Mouse (Mus musculus) hindbrain, embryonic 12.5 days (tissue): Measurements from ENCODE around the gene Mylpf. TPM values are rescaled to one million over a fixed set of nuclear protein-coding genes. Genes with fewer than 3 reads are reported as not detected.

ENCODE experiments used
- ATAC-seq: fragments of 200-750 bp; cut with Nextera tagmentation; 2 replicates; pipeline ENCODE4 v1.8.0; 2017; ENCODE audit warnings: moderate TSS enrichment; ENCODE audit not compliant: low FRiP score
- H3K27ac ChIP-seq: fragments of 300-500 bp; sonication (generic); 2 replicates; pipeline ENCODE4 v1.5.1; 2016; ENCODE audit warnings: mild to moderate bottlenecking
- H3K27me3 ChIP-seq: fragments of 300-500 bp; sonication (generic); 2 replicates; pipeline ENCODE4 v1.6.1; 2016; ENCODE audit warnings: mild to moderate bottlenecking
- H3K36me3 ChIP-seq: fragments of 300-500 bp; sonication (generic); 2 replicates; pipeline ENCODE4 v1.6.1; 2016; ENCODE audit warnings: mild to moderate bottlenecking
- H3K4me1 ChIP-seq: fragments of 300-500 bp; sonication (generic); 2 replicates; pipeline ENCODE4 v1.6.1; 2016
- H3K4me2 ChIP-seq: fragments of 300-500 bp; sonication (generic); replicated peaks from 2 replicates; pipeline ENCODE4 v1.6.1; 2016; ENCODE audit warnings: mild to moderate bottlenecking
- H3K4me3 ChIP-seq: fragments of 300-500 bp; sonication (generic); 2 replicates; pipeline ENCODE4 v1.5.1; 2016; ENCODE audit warnings: mild to moderate bottlenecking
- H3K9ac ChIP-seq: fragments of 300-500 bp; sonication (generic); 2 replicates; pipeline ENCODE4 v1.6.1; 2016; ENCODE audit warnings: mild to moderate bottlenecking, moderate library complexity
- H3K9me3 ChIP-seq: fragments of 300-500 bp; sonication (generic); replicated peaks from 2 replicates; pipeline ENCODE4 v1.6.1; 2016; ENCODE audit warnings: mild to moderate bottlenecking
- WGBS: fragments of 180-500 bp; shearing (Covaris S2); methylation state at CpG from one replicate; pipeline ENCODE4 v1.1.7; 2016; 5-methylcytosine and 5-hydroxymethylcytosine counted together
- polyA plus RNA-seq: library from polyadenylated mRNA; unstranded; fragments of >200 nt; fragmentation: Nextera tagmentation; extraction: Ambion mirVana; gene quantifications from 2 replicates; pipeline ENCODE4 v1.2.1, GENCODE M21; 2016

Mylpf gene
- polyA plus RNA-seq, 1 experiment from 2014 or later = 19.5 TPM

GRCm38 (mm10) chr7:127255965-127256364, 47.3 kb downstream of the Mylpf start:
- Histone ChIP-seq H3K36me3 (peaks cover 13% of the 10 kb centered on the region), H3K9me3 (no peaks in the 10 kb centered on the region), H3K4me2 (no peak overlapping the region), H3K4me3 (no peak overlapping the region), H3K4me1 (peaks cover 25% of the 10 kb centered on the region), H3K27ac (no peak overlapping the region), H3K27me3 (no peaks in the 10 kb centered on the region), H3K9ac (no peak overlapping the region)
- ATAC-seq = no peak
- 95% methylated on average over 2 of the region's 2 CpGs for WGBS

- no peak overlapping the region for H3K4me2 ChIP-seq
- no peak for ATAC-seq
These were observed 47.8 kb downstream of the Mylpf start for GRCm38 (mm10) chr7:127256518-127256917.

GRCm38 (mm10) chr7:127259186-127259905, 50.7 kb downstream of the Mylpf start:
- Histone ChIP-seq H3K27me3 (no peaks in the 10 kb centered on the region), H3K9me3 (no peaks in the 10 kb centered on the region), H3K36me3 (peaks cover 13% of the 10 kb centered on the region), H3K4me1 (peaks cover 26% of the 10 kb centered on the region), H3K27ac (no peak overlapping the region), H3K9ac (peak overlapping the region; percentile 66), H3K4me2 (peak overlapping the region; percentile 81), H3K4me3 (peak overlapping the region; percentile 68)
- ATAC-seq = no peak
- 78% methylated on average over 8 of the region's 8 CpGs for WGBS

More at GRCm38 (mm10) chr7:127256518-127256917, 47.8 kb downstream of the Mylpf start:
- H3K27me3 ChIP-seq = no peaks in the 10 kb centered on the region
- WGBS = 91% methylated on average over 5 of the region's 5 CpGs
- no peak overlapping the region for H3K27ac ChIP-seq
- no peaks in the 10 kb centered on the region for H3K9me3 ChIP-seq
- no peak overlapping the region for H3K9ac ChIP-seq
- H3K4me1 ChIP-seq = peaks cover 29% of the 10 kb centered on the region
- no peak overlapping the region for H3K4me3 ChIP-seq
- peaks cover 13% of the 10 kb centered on the region for H3K36me3 ChIP-seq

GRCm38 (mm10) chr7:127260309-127261111, 51.8 kb downstream of the Mylpf start, which contains the start of gene Dctpp1:
TSS of gene Dctpp1 (minus strand) at chr7:127260709.
- H3K4me3 ChIP-seq = peak within 1 kb of the TSS; percentile 68
- no peaks in the 10 kb centered on the region for H3K27me3 ChIP-seq
- WGBS = under 1% methylated on average over 50 of the region's 50 CpGs
- peak within 1 kb of the TSS; percentile 81 for H3K4me2 ChIP-seq
- H3K27ac ChIP-seq = 0 out of 2 replicates have a peak within 1 kb of the TSS, but pooled peaks have one; percentile 40
- H3K9me3 ChIP-seq = no peaks in the 10 kb centered on the region
- peaks cover 13% of the 10 kb centered on the region for H3K36me3 ChIP-seq
- H3K4me1 ChIP-seq = peaks cover 17% of the 10 kb centered on the region
- peak; percentile 99 for ATAC-seq
- peak within 1 kb of the TSS; percentile 66 for H3K9ac ChIP-seq

- H3K36me3 ChIP-seq = no peaks in the 10 kb centered on the region; the same call in 1 of the 2 replicates
- 82% methylated on average over 10 of the region's 10 CpGs for WGBS
- H3K4me3 ChIP-seq = no peak overlapping the region
These were observed 53.7 kb downstream of the Mylpf start for GRCm38 (mm10) chr7:127262218-127262961.

GRCm38 (mm10) chr7:127263526-127263925, 54.8 kb downstream of the Mylpf start:
- no peaks in the 10 kb centered on the region for H3K9me3 ChIP-seq
- WGBS = 88% methylated on average over 3 of the region's 3 CpGs

More at GRCm38 (mm10) chr7:127262218-127262961, 53.7 kb downstream of the Mylpf start:
- no peaks in the 10 kb centered on the region for H3K9me3 ChIP-seq
- H3K27ac ChIP-seq = no peak overlapping the region
- H3K27me3 ChIP-seq = no peaks in the 10 kb centered on the region
- no peak overlapping the region for H3K9ac ChIP-seq
- ATAC-seq = no peak
- H3K4me2 ChIP-seq = no peak overlapping the region
- peaks cover 17% of the 10 kb centered on the region for H3K4me1 ChIP-seq

More at GRCm38 (mm10) chr7:127263526-127263925, 54.8 kb downstream of the Mylpf start:
- Histone ChIP-seq H3K4me2 (no peak overlapping the region), H3K36me3 (no peaks in the 10 kb centered on the region), H3K9ac (no peak overlapping the region), H3K4me3 (no peak overlapping the region), H3K27me3 (no peaks in the 10 kb centered on the region), H3K27ac (no peak overlapping the region), H3K4me1 (peaks cover 17% of the 10 kb centered on the region)
- ATAC-seq = no peak

Other genes with a start within 250 kb of the Mylpf start
- 87.8 and 93.5 TPM in 2 replicates for gene Cdipt, start 233.0 kb upstream of the Mylpf start, polyA plus RNA-seq
- gene Cdiptos, start 232.8 kb upstream of the Mylpf start, polyA plus RNA-seq = 0.92 and 1.4 TPM in 2 replicates
- gene Mvp, start 194.3 kb upstream of the Mylpf start, polyA plus RNA-seq = 6.8 and 7.2 TPM in 2 replicates
- 0.72 and 1.3 TPM in 2 replicates for gene Pagr1b, start 192.4 kb upstream of the Mylpf start, polyA plus RNA-seq
- gene Pagr1a, start 191.5 kb upstream of the Mylpf start, polyA plus RNA-seq = 46.6 and 51.6 TPM in 2 replicates
- 63.8 and 69.6 TPM in 2 replicates for gene Gm42742, start 187.8 kb upstream of the Mylpf start, polyA plus RNA-seq
- gene Prrt2, start 187.7 kb upstream of the Mylpf start, polyA plus RNA-seq = 7.1 and 9.6 TPM in 2 replicates
- gene Maz, start 181.9 kb upstream of the Mylpf start, polyA plus RNA-seq = 117 and 119 TPM in 2 replicates
- gene Kif22, start 166.4 kb upstream of the Mylpf start, polyA plus RNA-seq = 85.3 and 86.9 TPM in 2 replicates
- not detected in 2 replicates for gene Zg16, start 121.6 kb upstream of the Mylpf start, polyA plus RNA-seq
- gene AI467606, start 117.5 kb upstream of the Mylpf start, polyA plus RNA-seq = 1.0 and 1.2 TPM in 2 replicates
- gene Qprt, start 86.7 kb upstream of the Mylpf start, polyA plus RNA-seq = 0.80 and 1.9 TPM in 2 replicates
- not detected in 2 replicates for gene Spn, start 71.1 kb upstream of the Mylpf start, polyA plus RNA-seq
- 86.2 and 92.9 TPM in 2 replicates for gene Cd2bp2, start 12.8 kb upstream of the Mylpf start, polyA plus RNA-seq
- 46.5 and 47.2 TPM in 2 replicates for gene Tbc1d10b, start 422 bp upstream of the Mylpf start, polyA plus RNA-seq
- gene Zfp553, start 24.2 kb downstream of the Mylpf start, polyA plus RNA-seq = 61.3 and 67.9 TPM in 2 replicates
- 32.7 and 33.2 TPM in 2 replicates for gene Sept1, start 24.2 kb downstream of the Mylpf start, polyA plus RNA-seq
- gene Zfp771, start 35.4 kb downstream of the Mylpf start, polyA plus RNA-seq = 61.3 and 62.8 TPM in 2 replicates
- 123 and 147 TPM in 2 replicates for gene Dctpp1, start 51.8 kb downstream of the Mylpf start, polyA plus RNA-seq
- 66.5 and 69.3 TPM in 2 replicates for gene Sephs2, start 65.2 kb downstream of the Mylpf start, polyA plus RNA-seq
- 0.46 and 0.52 TPM in 2 replicates for gene Itgal, start 87.4 kb downstream of the Mylpf start, polyA plus RNA-seq
- gene Zfp768, start 136.7 kb downstream of the Mylpf start, polyA plus RNA-seq = 21.3 and 23.1 TPM in 2 replicates
- gene Zfp747, start 167.2 kb downstream of the Mylpf start, polyA plus RNA-seq = 9.3 and 9.7 TPM in 2 replicates
- gene 9130019O22Rik, start 178.3 kb downstream of the Mylpf start, polyA plus RNA-seq = 5.4 and 6.0 TPM in 2 replicates
- gene E430018J23Rik, start 184.7 kb downstream of the Mylpf start, polyA plus RNA-seq = 6.4 and 6.8 TPM in 2 replicates
- gene Zfp764, start 197.9 kb downstream of the Mylpf start, polyA plus RNA-seq = 5.9 and 6.5 TPM in 2 replicates
- 28.7 and 30.7 TPM in 2 replicates for gene Zfp688, start 213.2 kb downstream of the Mylpf start, polyA plus RNA-seq
- 16.3 and 17.7 TPM in 2 replicates for gene Zfp689, start 240.3 kb downstream of the Mylpf start, polyA plus RNA-seq